Mouse (Mus musculus): ENCODE measurements around the gene Dvl2.
A peak's percentile ranks its signal among the peaks of the same experiment; 100 is the strongest.
"Not testable (repeated sequence)": the region's sequence is repeated elsewhere in the genome, so short reads cannot be mapped to it uniquely, and the experiment has no call there.

Dvl2 gene

GRCm38 (mm10) chr11:70000396-70000898, at the start of gene Dvl2:
Gene Dvl2 (plus strand): TSS chr11:70000595.
- peak; percentile 80 to 87 for DNase-seq (ENCODE audit: low spot score in 2 of 2)

- DNase-seq (ENCODE audit: low spot score in 2 of 2): no peak
These were observed 49.5 kb upstream of the Dvl2 start for GRCm38 (mm10) chr11:69950807-69951459.

GRCm38 (mm10) chr11:69952274-69952673, 48.1 kb upstream of the Dvl2 start:
- DNase-seq (ENCODE audit: low spot score in 2 of 2): no peak

GRCm38 (mm10) chr11:69953267-69953915, 47.0 kb upstream of the Dvl2 start:
- no peak for DNase-seq (ENCODE audit: low spot score in 2 of 2)

- DNase-seq (ENCODE audit: low spot score in 2 of 2): not testable (repeated sequence)
These were observed 44.8 kb upstream of the Dvl2 start for GRCm38 (mm10) chr11:69955618-69956017.

- no peak for DNase-seq (ENCODE audit: low spot score in 2 of 2)
These were observed 44.2 kb upstream of the Dvl2 start for GRCm38 (mm10) chr11:69956218-69956617.

GRCm38 (mm10) chr11:69960616-69961015, 39.8 kb upstream of the Dvl2 start:
- DNase-seq (ENCODE audit: low spot score in 2 of 2): no peak

GRCm38 (mm10) chr11:69961841-69962240, 38.6 kb upstream of the Dvl2 start:
- peak in 1 of 2 experiments; percentile 46 for DNase-seq (ENCODE audit: low spot score in 2 of 2)

GRCm38 (mm10) chr11:69964650-69965270, 35.6 kb upstream of the Dvl2 start, which contains the start of gene Cldn7:
Gene Cldn7 (plus strand): TSS chr11:69964779.
- DNase-seq (ENCODE audit: low spot score in 2 of 2): no peak

GRCm38 (mm10) chr11:69965271-69966005, 35.0 kb upstream of the Dvl2 start:
- DNase-seq (ENCODE audit: low spot score in 2 of 2): peak; percentile 69 to 78

GRCm38 (mm10) chr11:69966006-69966859, 34.2 kb upstream of the Dvl2 start:
- peak; percentile 32 to 57 for DNase-seq (ENCODE audit: low spot score in 2 of 2)

- no peak for DNase-seq (ENCODE audit: low spot score in 2 of 2)
These were observed 33.4 kb upstream of the Dvl2 start for GRCm38 (mm10) chr11:69966860-69967517.

- no peak for DNase-seq (ENCODE audit: low spot score in 2 of 2)
These were observed 31.6 kb upstream of the Dvl2 start for GRCm38 (mm10) chr11:69968793-69969192.

GRCm38 (mm10) chr11:69970222-69970621, 30.2 kb upstream of the Dvl2 start:
- no peak for DNase-seq (ENCODE audit: low spot score in 2 of 2)

- DNase-seq (ENCODE audit: low spot score in 2 of 2): no peak
These were observed 29.6 kb upstream of the Dvl2 start for GRCm38 (mm10) chr11:69970775-69971174.

GRCm38 (mm10) chr11:69974907-69975306, 25.5 kb upstream of the Dvl2 start:
- no peak for DNase-seq (ENCODE audit: low spot score in 2 of 2)

GRCm38 (mm10) chr11:69976271-69976670, 24.1 kb upstream of the Dvl2 start:
- no peak for DNase-seq (ENCODE audit: low spot score in 2 of 2)

GRCm38 (mm10) chr11:69979827-69980195, 20.6 kb upstream of the Dvl2 start:
- DNase-seq (ENCODE audit: low spot score in 2 of 2): no peak

- DNase-seq (ENCODE audit: low spot score in 2 of 2): peak; percentile 97 to 100
These were observed 19.9 kb upstream of the Dvl2 start for GRCm38 (mm10) chr11:69980196-69981140.
